Comparison of ENCODE assay signal across 9 mouse cellular contexts in genomic region chr4:109224762-109225552, GRCm38 (mm10). TPM values are rescaled to one million over a fixed set of nuclear protein-coding genes. Genes with fewer than 3 reads are reported as not detected.
DNase-seq lines count a peak whose midpoint lies in the region; ATAC-seq and TF ChIP-seq lines count a peak whose summit lies in the region.
"Had no signal": no experiment of that assay in that cellular context is flagged by ENCODE, and none has a peak within 500 bp of the region (broad histone marks: within the 10 kb centered on the region; RNA-seq: fewer than 3 reads in every experiment).

No protein-coding gene starts in this region.

- no peaks in the 10 kb centered on the region for H3K27me3 ChIP-seq in forebrain, embryonic 15.5 days
- no peaks in the 10 kb centered on the region for H3K27me3 ChIP-seq in heart, postnatal 0 days (ENCODE audit: control insufficient read depth, insufficient read depth, low read length)
- no peaks in the 10 kb centered on the region for H3K27me3 ChIP-seq in liver, embryonic 12.5 days (replicated peaks)
- H3K27me3 ChIP-seq: limb, embryonic 12.5 days had no signal

- TF ChIP-seq EP300 in heart, postnatal 0 days (IDR thresholded peaks at IDR 0.05; ENCODE audit: low read depth), result no peak

- H3K36me3 ChIP-seq in forebrain, embryonic 15.5 days, result no peaks in the 10 kb centered on the region
- no peaks in the 10 kb centered on the region for H3K36me3 ChIP-seq in heart, postnatal 0 days (replicated peaks; ENCODE audit: control insufficient read depth, insufficient read depth, low read length)
- H3K36me3 ChIP-seq in liver, embryonic 12.5 days, result no peaks in the 10 kb centered on the region
- H3K36me3 ChIP-seq: limb, embryonic 12.5 days had no signal

- intact Hi-C loops in left cerebral cortex, adult 2 months (cut with DNase I), result no loop called here

- no peak for TF ChIP-seq CTCF in brain, embryonic 14.5 days (IDR thresholded peaks at IDR 0.05; ENCODE audit: borderline replicate concordance, extremely low read depth, insufficient read depth, insufficient read length)
- no peak for TF ChIP-seq CTCF in heart, postnatal 0 days (IDR thresholded peaks at IDR 0.05; ENCODE audit: low read depth)
- no peak for TF ChIP-seq CTCF in left cerebral cortex, adult 2 months (IDR thresholded peaks at IDR 0.05)

- H3K9ac ChIP-seq in forebrain, embryonic 15.5 days (replicated peaks), result 0 out of 2 replicates have a peak overlapping the region, but pooled peaks have one; percentile 23
- no peak overlapping the region for H3K9ac ChIP-seq in heart, postnatal 0 days (replicated peaks; ENCODE audit: low read depth, low read length)
- no peak overlapping the region for H3K9ac ChIP-seq in liver, embryonic 12.5 days
- H3K9ac ChIP-seq: limb, embryonic 12.5 days had no signal

- peak overlapping the region; percentile 68 for H3K27ac ChIP-seq in forebrain, embryonic 15.5 days (replicated peaks)
- peak overlapping the region; percentile 63 for H3K27ac ChIP-seq in heart, postnatal 0 days (ENCODE audit: low read depth)
- peak overlapping the region; percentile 55; the same call in 1 of the 2 replicates for H3K27ac ChIP-seq in left cerebral cortex, adult 2 months
- H3K27ac ChIP-seq in liver, embryonic 12.5 days, result no peak overlapping the region
- H3K27ac ChIP-seq: limb, embryonic 12.5 days had no signal

- H3K4me2 ChIP-seq in forebrain, embryonic 15.5 days (replicated peaks), result 0 out of 2 replicates have a peak overlapping the region, but pooled peaks have one; percentile 5
- H3K4me2 ChIP-seq in heart, postnatal 0 days (ENCODE audit: low read depth, low read length), result no peak overlapping the region
- H3K4me2 ChIP-seq in liver, embryonic 12.5 days, result no peak overlapping the region
- H3K4me2 ChIP-seq: limb, embryonic 12.5 days had no signal

- peak; percentile 76 for DNase-seq in 3134 (ENCODE audit: extremely low read depth, insufficient read length, low spot score)
- DNase-seq in brain, embryonic 14.5 days (ENCODE audit: low read depth), result peak; percentile 96
- peak; percentile 69 for DNase-seq in heart, postnatal 0 days (ENCODE audit: low spot score)
- peak; percentile 66 to 81 for DNase-seq in left cerebral cortex, adult 2 months (ENCODE audit: extremely low spot score in 1 of 2, low spot score in 2 of 2)
- DNase-seq in neural tube, embryonic 10.5 days (ENCODE audit: extremely low spot score, low spot score), result peak; percentile 25
- DNase-seq in testis, postnatal 14 days (ENCODE audit: low spot score), result peak; percentile 88

- WGBS in forebrain, embryonic 15.5 days, result 24% methylated on average over 13 of the region's 13 CpGs
- WGBS in heart, postnatal 0 days, result 31% methylated on average over 13 of the region's 13 CpGs
- WGBS in liver, embryonic 12.5 days (ENCODE audit: insufficient replicate concordance), result 77% methylated on average over 13 of the region's 13 CpGs

- ATAC-seq in forebrain, embryonic 15.5 days (replicated peaks), result peak; percentile 95
- peak; percentile 84 for ATAC-seq in heart, postnatal 0 days (ENCODE audit: insufficient read depth, low read depth)
- no peak for ATAC-seq in liver, embryonic 12.5 days

- H3K4me3 ChIP-seq in forebrain, embryonic 15.5 days, result no peak overlapping the region
- H3K4me3 ChIP-seq in heart, postnatal 0 days (ENCODE audit: low read depth, low read length), result no peak overlapping the region
- no peak overlapping the region for H3K4me3 ChIP-seq in left cerebral cortex, adult 2 months
- no peak overlapping the region for H3K4me3 ChIP-seq in liver, embryonic 12.5 days
- H3K4me3 ChIP-seq: limb, embryonic 12.5 days had no signal

- TF ChIP-seq POLR2A in brain, embryonic 14.5 days (IDR thresholded peaks at IDR 0.05; ENCODE audit: borderline replicate concordance, extremely low read depth, insufficient read depth, insufficient read length, poor library complexity, severe bottlenecking), result no peak

- H3K9me3 ChIP-seq in forebrain, embryonic 15.5 days, result no peaks in the 10 kb centered on the region
- no peaks in the 10 kb centered on the region for H3K9me3 ChIP-seq in heart, postnatal 0 days (replicated peaks; ENCODE audit: control insufficient read depth, low read length)
- no peaks in the 10 kb centered on the region for H3K9me3 ChIP-seq in liver, embryonic 12.5 days (replicated peaks)
- H3K9me3 ChIP-seq: limb, embryonic 12.5 days had no signal

- H3K4me1 ChIP-seq in forebrain, embryonic 15.5 days, result peaks cover 12% of the 10 kb centered on the region
- H3K4me1 ChIP-seq in heart, postnatal 0 days (ENCODE audit: control insufficient read depth, insufficient read depth), result peaks cover 3% of the 10 kb centered on the region; the same call in 1 of the 2 replicates
- no peaks in the 10 kb centered on the region for H3K4me1 ChIP-seq in liver, embryonic 12.5 days
- H3K4me1 ChIP-seq: limb, embryonic 12.5 days had no signal

RNA-seq across cellular contexts. Expression of gene Calr4, which starts 9.3 kb away (rescaled TPM):
- 0.40 and 0.89 TPM in 2 replicates for polyA plus RNA-seq in brain, embryonic 14.5 days (2012; rRNA removed)
- polyA plus RNA-seq in forebrain, embryonic 15.5 days (2015; fragmentation: Nextera tagmentation; extraction: Ambion mirVana), result 0.38 and 0.80 TPM in 2 replicates
- not detected in 2 replicates for total RNA-seq in heart, postnatal 0 days (2014; rRNA removed; ENCODE audit: low replicate concordance)
- polyA plus RNA-seq in heart, postnatal 0 days (2015; fragmentation: Nextera tagmentation; extraction: Ambion mirVana), result not detected in 2 replicates
- total RNA-seq in left cerebral cortex, adult 2 months (2021), result under 1 TPM; 0.25 to 0.56 TPM
- polyA plus RNA-seq in liver, embryonic 12.5 days (2016; fragmentation: Nextera tagmentation; extraction: Ambion mirVana), result not detected in 2 replicates
- polyA plus RNA-seq: limb, embryonic 12.5 days had no signal

RNA-seq across cellular contexts. Expression of gene Osbpl9, which starts 22.9 kb away (rescaled TPM):
- 79.1 and 85.6 TPM in 2 replicates for polyA plus RNA-seq in brain, embryonic 14.5 days (2012; rRNA removed)
- 76.7 and 78.5 TPM in 2 replicates for polyA plus RNA-seq in forebrain, embryonic 15.5 days (2015; fragmentation: Nextera tagmentation; extraction: Ambion mirVana)
- total RNA-seq in heart, postnatal 0 days (2014; rRNA removed; ENCODE audit: low replicate concordance), result 49.7 and 68.3 TPM in 2 replicates
- 49.0 and 49.2 TPM in 2 replicates for polyA plus RNA-seq in heart, postnatal 0 days (2015; fragmentation: Nextera tagmentation; extraction: Ambion mirVana)
- total RNA-seq in left cerebral cortex, adult 2 months (2021), result 10 to 100 TPM; 56.5 to 58.3 TPM
- polyA plus RNA-seq in liver, embryonic 12.5 days (2016; fragmentation: Nextera tagmentation; extraction: Ambion mirVana), result 32.8 and 33.3 TPM in 2 replicates

RNA-seq across cellular contexts. Expression of gene Eps15, which starts 55.1 kb away (rescaled TPM):
- polyA plus RNA-seq in brain, embryonic 14.5 days (2012; rRNA removed), result 42.1 and 70.3 TPM in 2 replicates
- polyA plus RNA-seq in forebrain, embryonic 15.5 days (2015; fragmentation: Nextera tagmentation; extraction: Ambion mirVana), result 39.6 and 40.6 TPM in 2 replicates
- total RNA-seq in heart, postnatal 0 days (2014; rRNA removed; ENCODE audit: low replicate concordance), result 14.0 and 26.2 TPM in 2 replicates
- 17.4 and 18.2 TPM in 2 replicates for polyA plus RNA-seq in heart, postnatal 0 days (2015; fragmentation: Nextera tagmentation; extraction: Ambion mirVana)
- 100 to 1,000 TPM; 180 to 186 TPM for total RNA-seq in left cerebral cortex, adult 2 months (2021)
- polyA plus RNA-seq in liver, embryonic 12.5 days (2016; fragmentation: Nextera tagmentation; extraction: Ambion mirVana), result 53.0 and 54.2 TPM in 2 replicates

Comparison
In these comparisons a context has a peak if more than half of its experiments do, and no peak if none do; other contexts are left out.
1. DNase-seq: peak in every context shown above with its lines; median percentile 96 in brain, embryonic 14.5 days; 88 in testis, postnatal 14 days; 76 in 3134; 74 in left cerebral cortex, adult 2 months; 69 in heart, postnatal 0 days; 25 in neural tube, embryonic 10.5 days.